Mouse (Mus musculus) right cerebral cortex, postnatal 36 days (tissue): ENCODE measurements at regions not wholly inside any gene's neighbourhood (a gene's known extent, or its start where the extent isn't known, plus 50 kb on each side); places are given as distances from the start of the nearest gene placed in this dataset.
A peak's percentile ranks its signal among the peaks of the same experiment; 100 is the strongest.

ENCODE experiments used
- DNase-seq, 2 experiments: peaks; one replicate each; pipeline ENCODE4 v3.0.0; 2022; ENCODE audit warnings: low spot score in 2 of 2, mixed read lengths in 1 of 2

DNA sequence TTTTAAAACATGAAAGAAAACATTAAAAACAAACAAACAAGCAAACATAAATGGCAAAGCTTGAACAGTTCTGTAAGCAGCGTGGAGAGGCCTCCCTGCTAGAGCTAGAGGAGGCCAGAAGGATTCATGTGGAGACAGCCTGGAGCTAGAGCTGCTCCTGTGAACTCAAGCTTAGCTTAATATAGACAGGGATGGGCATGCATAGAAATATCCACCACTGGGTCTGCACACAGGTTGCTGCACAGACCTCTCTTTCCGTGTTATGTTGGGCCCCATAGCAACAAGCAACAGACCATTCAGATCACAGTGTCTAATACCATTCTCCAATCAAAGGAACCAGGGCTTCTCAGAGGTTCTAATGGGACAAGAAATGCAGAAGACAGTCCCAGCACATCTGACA lies 122.9 kb upstream of the Magi3 start:
- no peak for DNase-seq

DNA sequence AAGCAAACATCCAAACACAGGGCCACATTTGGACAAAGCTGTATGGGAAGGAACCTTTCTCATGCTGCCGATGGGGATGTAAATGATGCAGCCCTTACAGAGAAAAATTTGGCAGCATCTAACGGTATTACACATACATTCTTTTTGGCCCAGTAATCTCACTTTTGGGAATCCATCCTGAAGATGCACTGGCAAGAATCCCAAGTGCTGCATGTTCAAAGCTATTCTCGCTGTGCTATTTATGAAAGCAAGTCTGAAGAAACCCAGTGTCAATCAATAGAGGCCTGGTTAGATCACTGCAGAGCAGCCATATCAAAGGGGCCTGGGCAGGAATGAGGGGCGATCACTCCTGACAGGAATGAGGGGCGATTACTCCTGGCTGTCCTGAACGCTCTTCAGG lies 122.0 kb upstream of the Magi3 start:
- DNase-seq = peak; percentile 51 to 60

DNA sequence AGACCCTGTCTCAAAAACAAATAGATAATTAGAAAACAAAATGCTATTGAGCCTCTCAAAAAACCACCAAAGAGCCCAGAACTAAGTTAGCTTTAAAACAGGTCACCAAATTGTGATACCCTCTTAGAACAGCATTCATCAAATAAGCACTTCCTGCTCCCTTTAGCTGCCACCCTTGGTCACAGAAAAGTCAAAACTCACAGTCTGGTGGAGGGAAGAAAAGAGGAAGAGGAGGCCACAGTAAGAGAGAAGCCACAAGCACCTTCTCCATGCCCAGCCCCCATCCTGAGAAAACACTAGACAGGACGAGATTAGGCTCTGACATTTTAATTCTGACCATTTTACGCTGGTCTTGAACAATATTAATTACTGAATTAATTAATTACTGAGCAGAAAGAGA lies 120.2 kb upstream of the Magi3 start:
- no peak for DNase-seq

DNA sequence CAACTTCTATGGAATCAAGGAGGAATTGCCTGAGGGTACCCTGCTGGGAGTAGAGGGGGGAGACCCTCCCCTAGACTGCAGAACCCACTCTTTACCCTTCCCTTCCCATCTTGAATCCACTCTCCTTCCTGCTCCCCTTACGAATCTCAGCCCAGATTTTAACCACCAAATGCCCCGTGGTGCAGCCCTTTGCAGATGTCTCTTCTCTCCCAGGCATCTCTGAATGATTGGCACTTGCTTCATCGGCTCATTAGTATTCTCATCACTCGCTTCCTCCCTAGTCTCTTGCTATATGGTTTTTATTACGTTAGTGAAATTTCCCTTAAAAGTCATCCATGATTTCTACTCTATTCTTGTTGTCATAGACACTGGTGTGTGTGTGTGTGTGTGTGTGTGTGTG lies 116.7 kb upstream of the Magi3 start:
- no peak for DNase-seq

DNA sequence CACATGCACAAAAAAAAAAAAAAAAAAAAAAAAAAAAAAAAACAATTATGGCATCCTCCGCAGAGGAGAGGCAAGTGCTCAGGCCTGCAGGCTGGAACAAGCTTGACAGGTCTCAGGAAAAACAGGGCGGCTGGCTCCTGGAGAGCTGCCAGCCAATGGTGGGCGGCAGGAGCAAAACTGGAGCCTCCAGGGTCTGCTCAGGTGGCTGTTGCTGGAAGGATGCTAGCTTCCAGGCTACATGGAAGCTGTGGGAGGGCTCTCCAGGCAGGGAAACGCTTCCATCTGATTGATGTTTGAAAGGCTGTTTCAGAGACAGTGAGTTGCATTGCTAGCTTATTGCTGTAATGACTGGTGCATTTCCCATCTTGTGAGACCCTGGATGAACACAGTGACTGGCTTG lies 116.1 kb upstream of the Magi3 start:
- DNase-seq = peak in 1 of 2 experiments; percentile 36

DNA sequence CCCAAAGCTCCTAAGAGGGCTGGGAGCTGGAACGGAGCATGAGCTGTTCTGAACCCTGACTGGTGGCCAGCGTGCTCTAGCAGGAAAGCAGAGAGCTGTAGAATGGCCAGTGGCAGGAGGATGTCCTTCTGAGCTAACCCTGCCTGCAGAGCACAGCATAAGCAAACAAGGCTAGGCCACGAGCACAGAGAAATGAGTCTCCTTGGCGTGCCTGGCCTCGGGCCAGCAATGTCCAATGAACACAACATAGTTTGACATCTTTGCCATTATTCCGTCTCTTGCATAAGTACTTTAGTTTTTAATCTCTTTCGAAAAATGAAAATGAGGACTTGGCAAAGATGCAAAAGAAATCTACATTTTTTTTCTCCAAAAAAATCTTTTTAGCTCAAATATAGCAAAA lies 114.6 kb upstream of the Magi3 start:
- no peak for DNase-seq

DNA sequence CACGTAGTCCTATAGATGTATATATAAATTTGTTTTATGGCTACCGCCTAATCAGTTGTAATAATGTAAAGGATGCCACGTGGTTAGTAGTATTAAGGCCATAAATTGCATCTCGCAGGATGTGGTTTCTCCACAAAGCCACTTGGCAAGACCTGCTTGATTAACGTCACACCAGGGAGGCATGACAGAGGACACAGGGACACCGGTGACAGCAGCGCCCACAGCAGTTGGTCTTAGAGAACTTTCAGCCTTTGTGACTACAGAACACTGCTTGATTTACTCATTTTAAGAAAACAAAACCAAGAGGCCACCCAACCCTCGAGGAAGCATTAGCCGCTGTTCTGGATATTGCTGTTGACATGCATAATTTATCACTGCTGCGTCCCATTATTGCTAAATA lies 113.2 kb upstream of the Magi3 start:
- DNase-seq = no peak

DNA sequence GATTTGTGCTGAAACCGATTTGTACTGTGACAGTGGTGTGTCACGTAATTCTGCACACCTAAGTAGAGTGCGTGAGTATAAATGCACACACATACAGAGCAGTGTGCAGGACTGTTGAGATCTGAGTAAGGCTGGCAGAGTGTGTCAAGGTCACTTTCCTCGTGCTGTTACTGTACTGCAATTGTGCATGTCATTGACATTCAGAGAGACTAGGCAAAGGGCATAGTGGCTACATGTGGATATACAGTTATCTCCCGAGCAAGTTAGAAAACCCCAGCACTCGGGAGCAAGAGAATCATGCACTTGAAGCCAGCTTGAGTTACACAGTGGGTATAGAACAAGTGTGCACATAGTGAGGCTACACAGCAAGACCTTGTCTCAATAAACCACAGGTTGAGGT lies 110.5 kb upstream of the Magi3 start:
- no peak for DNase-seq

DNA sequence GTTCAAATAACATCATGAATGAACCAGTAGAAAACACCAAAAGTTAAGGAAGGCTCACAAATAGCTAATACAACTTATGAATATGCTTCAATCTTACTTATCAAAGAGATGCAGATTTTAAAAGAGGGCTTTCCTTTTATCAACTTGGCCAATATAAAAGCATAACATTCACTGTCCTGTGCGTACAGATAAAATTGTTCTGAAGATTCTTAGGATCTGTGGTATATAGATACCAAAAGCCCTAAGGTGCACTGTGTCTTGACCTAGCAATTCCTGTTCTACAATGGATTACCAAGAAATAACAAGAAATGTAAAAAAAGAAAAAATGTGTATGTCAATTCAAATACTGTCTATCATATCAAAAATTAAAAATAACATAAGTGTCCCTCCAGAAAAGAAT lies 107.7 kb upstream of the Magi3 start:
- no peak for DNase-seq

DNA sequence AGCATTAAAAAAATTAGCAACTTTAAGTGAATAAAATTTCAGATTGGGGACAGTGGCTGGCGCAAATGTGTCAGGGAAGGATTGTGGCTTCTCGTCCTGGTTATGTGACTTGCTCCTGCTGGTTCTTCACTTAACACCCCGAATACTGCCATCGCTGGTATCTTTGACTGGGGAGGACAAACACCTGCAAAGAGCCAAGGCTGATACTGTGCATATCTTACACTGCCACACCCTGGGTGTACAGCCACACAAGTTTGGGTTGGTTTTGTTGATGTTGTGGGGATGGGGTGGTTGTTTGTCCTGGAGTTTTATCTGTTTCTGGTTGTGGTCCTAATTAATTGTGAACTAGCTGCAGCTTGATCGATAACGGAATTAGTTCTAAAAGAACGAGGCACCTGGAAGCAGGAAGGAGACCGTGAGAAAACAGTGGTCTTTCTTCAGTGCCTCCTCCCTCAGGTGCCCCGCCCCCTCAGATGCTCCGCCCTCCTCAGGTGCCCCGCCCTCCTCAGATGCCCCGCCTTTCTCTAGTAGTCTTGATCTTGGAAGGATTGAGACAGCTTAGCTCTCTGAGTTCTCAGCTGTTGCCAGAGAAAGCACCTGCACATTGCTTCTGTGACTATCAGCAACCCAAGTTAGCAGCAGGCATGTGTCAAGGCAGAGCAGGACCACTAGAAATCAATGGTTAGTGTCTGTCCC lies 107.0 kb upstream of the Magi3 start:
- DNase-seq = no peak

DNA sequence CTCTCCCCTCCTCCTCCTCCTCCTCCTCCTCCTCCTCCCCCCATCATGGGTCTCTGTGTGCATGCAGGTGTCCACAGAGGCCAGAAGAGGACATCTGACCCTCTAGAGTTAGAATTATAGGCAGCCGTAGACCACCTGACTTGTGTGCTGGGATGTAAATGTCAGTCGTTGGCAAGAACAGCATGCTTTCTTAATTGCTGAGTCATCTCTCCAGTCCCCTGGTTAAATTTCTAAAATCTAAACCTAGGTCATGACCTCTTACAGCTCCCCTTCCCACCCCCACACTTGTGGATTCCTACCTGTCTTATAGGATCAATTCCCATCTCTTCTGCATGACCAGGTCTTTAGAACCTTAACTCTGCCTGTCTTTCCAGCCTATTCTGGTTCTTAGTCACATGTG lies 102.4 kb upstream of the Magi3 start:
- DNase-seq = no peak

DNA sequence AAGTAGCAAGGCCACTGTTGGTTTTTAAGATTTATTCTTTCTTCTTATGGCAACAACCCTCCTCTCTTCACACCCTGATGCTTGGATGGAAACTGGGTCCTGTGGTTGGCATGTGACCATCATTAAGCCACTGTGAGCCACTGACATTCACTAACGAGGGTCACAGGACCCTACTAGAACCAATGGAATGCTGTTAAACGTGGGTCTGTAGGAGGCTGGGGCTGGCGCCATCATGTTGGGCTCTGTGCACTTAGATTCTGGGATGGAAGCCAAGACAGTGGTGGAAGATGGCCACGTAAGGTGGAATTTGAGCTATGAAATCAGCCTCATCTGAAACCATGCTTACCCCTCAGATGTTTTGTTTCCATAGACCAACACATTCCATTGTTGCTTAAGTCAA lies 100.2 kb upstream of the Magi3 start:
- no peak for DNase-seq

DNA sequence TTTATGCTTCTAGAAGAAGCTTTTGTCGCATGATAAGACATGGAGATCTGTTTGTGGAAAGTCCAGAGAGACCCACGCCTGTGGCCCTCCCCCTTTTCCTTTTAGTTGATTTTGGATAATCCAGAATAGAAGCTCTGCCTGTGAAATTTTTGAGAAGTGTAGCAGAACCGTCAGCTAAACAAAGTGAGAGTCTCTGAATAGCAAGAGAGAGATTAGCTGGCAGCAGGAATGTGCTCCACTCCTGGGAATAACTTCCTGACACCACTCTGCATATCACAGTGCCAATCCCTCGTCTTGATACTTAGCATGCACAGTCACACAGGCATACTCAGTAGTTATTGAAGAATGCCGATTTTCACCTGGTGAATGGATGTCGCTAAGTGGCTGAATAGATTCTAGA lies 99.2 kb upstream of the Magi3 start:
- no peak for DNase-seq

DNA sequence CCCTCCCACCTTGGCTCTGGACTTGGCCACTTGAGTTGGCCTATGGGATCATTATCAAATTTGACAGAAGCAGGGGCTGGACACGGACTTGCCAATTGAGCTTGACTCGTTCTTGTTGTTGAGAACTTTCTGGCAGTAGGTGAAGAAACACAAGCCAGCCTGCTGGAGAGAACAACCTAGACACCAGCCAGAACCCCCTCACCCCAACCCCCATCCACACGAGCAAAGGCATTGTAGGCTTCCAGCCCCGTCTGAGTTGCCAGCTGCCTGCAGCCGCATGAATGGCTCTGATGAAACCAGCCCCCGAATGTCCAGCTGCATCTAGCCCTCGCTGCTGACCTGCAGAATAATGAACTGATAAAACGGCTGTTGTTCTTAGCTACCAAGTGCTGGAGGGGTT lies 98.7 kb upstream of the Magi3 start:
- DNase-seq = peak; percentile 22 to 56

DNA sequence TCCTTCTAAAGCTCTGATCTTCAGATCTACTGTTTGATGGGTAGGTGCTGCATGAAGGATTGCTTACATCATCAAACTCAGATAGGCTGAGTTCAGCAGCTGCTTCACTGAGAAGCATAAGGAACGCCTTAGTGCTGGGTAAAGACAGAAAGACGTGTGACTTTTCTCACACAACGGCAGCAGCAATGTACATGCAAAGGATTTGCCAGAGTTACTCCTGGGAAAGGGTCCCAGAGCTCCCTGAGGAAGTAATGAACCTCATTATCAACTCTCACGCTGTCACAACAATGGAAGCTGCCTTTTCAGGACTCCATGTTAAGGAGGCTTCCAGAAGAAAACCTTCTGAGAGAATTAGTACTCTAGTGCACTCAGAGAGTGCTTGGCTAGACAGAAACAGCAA lies 97.4 kb upstream of the Magi3 start:
- DNase-seq = no peak

DNA sequence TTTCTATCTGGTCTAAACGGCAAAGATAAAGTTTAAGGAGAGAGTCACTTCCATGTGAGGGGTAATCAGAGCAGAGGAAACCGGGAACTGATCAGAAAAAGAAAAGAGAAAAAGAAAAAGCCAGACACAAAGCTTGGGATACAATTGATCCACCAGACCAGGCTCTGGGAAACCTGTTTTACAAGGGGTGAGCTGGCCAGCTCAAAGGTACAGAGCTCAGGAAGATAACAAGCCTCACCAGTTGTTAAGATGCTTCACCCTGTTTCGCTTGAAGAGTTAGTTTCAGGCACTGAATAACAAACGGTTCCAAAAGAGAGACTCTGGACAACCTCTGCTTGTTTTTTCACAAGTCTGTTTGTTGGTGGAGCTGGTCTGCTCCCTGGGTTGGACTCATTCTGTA lies 92.9 kb upstream of the Magi3 start:
- no peak for DNase-seq

DNA sequence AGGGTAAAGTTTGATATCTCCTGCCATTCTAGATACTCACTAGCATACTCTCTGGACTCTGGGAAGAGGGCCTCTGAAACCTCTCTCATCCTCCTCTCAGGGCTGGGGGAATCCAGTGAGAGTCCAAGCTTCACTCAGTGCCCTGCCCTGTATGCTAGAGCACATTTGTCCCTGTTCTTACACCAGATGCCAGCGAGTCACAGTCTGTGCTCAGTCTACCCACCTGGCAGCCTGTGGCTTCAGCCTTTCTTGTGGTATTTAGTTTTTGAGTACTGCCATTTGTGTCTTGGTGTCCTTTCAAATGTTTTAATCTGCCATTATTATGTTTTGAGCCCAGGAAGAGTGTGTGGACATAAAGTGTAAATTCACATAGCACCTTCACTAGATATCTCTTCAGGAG lies 86.8 kb upstream of the Magi3 start:
- DNase-seq = no peak

DNA sequence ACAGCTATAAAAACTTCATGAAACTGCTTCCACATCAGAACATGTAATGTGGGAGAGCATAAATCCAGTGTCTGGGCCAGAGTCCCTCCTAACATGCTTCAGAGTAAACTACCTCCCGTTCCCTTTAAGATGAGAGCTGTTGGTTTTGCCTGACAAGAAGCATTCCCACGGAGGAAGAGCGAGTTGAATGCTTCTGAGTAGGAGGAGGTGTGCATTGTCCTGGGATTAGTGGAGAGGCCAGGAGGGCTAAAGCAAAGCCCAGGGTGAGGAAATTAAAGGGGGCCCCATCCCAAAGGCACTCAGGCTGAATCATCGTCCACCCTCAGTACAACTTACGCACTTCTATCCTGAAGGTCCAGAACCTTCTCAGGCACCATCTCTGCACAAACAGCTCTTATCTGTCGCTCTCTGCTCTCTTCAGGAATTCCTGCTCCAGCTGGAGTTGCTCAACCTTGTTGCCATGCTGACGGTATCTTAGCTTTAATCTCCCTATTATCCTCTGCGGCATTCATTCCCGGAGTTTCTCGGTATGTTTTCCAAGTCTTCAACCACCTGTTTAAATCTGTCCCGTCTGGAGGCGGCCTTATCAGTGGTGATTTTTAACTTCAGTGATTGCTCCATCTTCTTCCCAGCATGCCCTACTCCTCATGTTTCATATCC lies 85.9 kb upstream of the Magi3 start:
- DNase-seq = no peak

DNA sequence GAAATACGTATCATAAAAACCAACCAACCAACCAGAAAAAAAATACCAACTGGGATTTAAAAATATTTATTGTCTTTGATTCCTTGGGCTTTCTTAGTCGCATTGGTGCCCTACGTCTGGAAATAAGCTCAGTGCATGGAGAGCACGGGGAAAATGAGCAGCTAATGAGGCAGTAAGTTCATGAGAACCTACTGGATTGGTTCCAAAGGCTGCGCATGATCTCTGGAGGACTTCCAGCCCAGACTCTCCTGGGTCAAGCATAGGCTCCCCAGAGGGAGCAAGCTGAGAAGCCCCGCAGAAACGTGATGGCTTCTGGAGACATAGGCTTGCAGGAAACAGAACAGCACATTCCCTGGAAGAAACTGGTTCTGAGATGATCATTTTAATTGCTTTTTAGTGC lies 83.4 kb upstream of the Magi3 start:
- no peak for DNase-seq

DNA sequence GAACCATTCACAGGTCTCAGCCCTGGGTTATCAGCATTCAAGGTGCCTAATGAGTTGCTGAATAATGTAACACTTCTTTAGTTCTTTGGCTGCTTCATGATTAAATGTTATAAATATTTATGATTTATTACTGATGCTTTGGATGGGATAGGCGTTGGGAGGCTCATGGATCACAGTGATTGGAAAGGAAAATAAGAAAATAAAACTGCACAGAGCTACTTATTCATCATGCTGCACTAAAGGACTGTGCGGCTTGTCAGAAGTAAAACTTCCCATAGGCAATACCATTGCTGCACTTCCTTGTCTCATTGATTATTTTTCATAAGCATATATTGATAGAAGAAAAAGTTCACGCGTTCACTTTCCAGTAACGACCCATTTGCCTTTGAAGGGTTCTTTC lies 80.0 kb upstream of the Magi3 start:
- no peak for DNase-seq

DNA sequence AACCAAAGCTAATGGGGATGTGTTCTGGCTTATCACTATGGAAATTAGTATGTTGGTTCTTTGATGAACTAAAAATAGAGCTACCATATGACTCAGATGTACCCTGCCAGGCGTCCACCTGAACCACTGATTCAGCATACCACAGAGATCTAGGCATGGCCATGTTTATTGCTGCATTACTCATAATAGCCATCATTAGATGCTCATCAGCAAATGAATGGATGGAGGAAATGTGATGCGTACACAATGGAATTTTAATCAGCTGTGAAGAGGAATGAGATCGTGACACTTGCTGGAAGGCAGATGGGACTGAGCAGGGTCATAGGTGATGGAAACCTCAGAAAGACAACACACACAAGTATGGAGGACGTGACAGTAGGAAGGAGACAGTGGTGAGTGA lies 78.7 kb upstream of the Magi3 start:
- no peak for DNase-seq

DNA sequence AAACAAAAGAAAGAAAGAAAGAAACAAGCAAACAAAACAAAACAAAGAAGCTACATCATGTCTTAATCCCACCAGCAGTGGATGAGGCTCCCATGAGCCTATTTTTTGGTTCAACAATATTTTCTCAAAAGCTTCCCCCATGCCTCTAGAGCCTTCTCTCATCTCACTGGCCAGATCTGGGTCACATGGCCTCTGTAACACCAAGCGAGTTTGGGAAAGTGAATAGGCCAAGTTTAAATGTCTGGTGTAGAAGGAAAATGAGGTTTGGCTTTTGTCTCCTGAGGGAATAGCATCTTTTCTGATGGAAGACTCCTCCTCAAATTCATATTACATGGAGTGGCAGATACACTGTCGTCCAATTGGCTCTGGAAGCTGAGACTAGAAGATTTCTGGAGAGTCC lies 78.2 kb upstream of the Magi3 start:
- no peak for DNase-seq

DNA sequence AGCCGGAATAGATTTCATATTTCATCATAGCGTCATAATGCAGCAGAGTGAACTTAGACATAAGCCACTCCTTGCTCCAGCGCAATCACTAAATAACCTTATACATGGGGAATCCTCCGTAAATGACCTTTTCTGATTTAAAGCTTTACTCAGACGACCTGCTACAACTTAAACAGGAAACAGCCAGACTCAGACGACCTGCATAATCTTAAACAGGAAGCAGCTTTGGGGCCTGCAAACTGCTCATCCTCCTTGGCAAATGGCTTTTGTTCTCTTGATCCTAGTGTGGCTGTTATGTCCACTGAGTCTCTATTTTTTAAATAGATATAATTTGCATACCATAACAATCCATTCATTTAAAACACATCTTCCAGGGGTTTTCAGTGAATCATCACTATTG lies 76.9 kb upstream of the Magi3 start:
- DNase-seq = no peak

DNA sequence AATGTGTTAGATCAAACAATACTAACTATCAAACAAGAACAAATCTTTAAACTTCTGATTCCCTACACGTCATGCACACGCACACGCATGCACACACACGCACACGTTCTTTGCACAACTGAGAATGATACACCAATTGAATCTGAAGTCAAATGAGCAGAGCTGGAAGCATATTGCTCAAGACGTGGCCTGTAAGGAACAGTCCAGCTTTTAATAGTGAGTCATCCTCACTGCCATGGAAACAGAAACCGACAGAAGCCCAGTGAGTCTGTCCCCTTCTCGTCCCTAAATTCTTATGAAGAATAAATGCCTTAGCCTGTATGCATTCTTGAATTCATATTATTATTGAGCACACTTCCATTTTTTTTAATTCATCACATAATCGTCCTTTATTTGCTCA lies 75.7 kb upstream of the Magi3 start:
- no peak for DNase-seq
